Mouse (Mus musculus) adrenal gland, postnatal 14 days (tissue): ENCODE results near the gene Uba5. TPM values are rescaled to one million over a fixed set of nuclear protein-coding genes. Genes with fewer than 3 reads are reported as not detected.

Experiments
- DNase-seq: peaks from one replicate; pipeline ENCODE4 v3.0.0; 2021; ENCODE audit warnings: mixed read lengths
- total RNA-seq: library from RNA; stranded (reverse); gene quantifications from 2 replicates; pipeline ENCODE4 v1.2.3, GENCODE M21; 2021

Uba5 gene
- total RNA-seq, 1 experiment from 2014 or later, result 32.9 TPM

DNA sequence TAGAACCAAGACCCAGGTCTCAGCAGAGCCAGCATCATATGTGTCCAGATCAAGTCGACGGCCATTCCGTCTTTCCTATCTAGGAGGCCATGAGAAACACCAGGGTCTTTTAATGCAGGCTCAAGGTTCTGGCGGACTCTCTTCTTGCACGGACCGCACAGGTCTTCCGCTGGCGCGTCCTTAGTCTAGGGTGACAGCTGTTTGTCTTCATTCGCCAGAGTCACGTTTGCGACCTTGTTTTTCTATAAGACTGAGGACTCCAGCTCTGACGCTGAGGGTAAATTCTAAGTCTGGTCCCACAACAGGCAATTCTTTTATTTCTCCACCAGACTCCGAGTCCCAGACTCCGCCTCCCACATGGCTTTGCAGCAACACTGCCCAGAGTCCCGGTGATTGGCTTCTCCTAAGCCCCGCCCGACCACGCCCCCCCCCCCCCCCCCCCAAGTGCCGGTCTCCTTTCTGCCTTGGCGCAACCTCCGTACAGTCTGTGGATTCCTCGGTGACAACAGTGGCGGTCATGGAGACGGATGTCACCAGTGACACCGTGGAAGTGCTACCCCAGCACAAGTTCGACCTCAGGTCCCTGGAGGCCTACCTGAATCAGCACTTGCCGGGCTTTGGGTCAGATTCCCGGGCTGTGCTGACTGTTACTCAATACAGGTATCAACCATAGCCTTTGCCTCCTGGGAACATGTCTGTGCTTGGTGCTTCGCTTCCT is 469 bp upstream of the Uba5 start, which contains the start of gene Acad11:
TSS of gene Acad11 (plus strand) at position 134 of the 718 bp plus-strand sequence.
- DNase-seq, result peak; percentile 85

DNA sequence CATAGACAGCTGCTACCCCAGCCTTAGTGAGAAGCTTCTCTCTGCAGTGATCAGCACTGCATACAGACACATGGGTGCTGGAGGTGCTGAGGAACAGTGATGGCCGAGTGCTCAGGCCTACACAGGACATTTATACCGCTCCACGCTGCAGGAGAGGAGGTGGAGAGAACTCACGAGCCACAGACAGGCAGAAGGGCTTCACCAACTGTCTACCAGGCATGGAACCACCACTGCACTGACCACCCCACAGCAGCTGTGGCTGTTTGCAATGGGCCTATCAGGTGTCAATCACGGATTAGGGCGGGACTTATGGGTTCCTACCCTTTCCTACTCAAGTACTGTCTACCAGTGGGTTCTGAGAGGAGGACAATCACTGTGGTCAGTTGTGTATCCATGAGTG is 11.9 kb downstream of the Uba5 start:
- no peak for DNase-seq

DNA sequence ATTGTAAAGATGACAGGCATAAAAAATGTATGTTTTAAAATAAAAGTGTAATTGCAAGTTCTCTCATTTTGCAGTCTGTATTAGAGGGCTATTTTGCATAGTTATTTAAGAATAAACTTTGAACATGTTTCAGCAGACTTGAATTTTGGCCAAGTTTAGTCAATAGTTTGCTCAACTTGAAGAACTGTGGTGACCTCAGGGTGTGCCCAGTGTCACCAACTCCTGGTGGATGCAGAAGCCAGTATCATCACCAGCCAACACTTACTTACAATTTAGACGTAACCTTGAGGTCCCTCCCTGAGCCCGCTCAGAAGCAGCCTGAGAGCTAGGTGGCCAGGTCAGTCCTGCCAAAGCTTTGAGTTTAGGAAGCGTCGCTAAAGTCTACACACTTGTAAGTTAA is 19.3 kb downstream of the Uba5 start:
- peak; percentile 16 for DNase-seq

DNA sequence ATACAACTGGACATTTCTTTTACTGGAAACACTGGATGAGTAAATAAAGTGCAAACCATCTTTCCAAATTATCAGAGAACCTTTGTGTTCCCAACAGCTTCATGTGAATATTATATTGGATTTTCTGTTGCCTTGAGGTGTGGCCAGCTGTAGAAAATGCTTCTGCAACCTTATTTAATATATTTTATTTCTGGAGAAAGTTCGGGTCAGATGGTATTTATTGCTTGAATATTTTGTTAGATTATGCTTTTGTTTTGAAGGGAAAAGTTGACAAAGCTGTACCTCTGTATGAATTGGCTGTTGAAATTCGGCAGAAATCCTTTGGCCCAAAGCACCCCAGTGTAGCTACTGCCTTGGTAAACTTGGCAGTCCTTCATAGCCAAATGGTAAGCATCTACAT is 22.6 kb downstream of the Uba5 start, which contains the start of gene Gm28305:
TSS of gene Gm28305 (plus strand) at position 301 of the 400 bp plus-strand sequence.
- no peak for DNase-seq

DNA sequence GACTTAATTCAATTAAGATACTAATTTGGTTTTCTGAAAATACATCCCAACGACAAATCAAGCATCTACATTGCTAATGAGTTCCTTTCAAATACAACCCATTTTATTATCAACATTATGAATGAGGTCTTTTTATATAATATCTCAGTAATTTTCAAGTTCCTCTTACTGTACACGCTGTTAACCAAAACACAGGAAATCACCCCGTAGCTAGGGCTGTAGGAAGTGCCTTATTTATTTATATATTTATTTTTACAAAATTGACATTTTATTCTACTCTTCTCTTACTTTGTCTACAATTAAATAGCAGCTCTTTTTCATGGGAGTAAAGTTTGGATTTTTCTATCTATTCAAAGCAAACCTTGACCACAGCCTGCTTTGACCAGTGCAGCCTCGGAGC is 23.2 kb downstream of the Uba5 start:
- no peak for DNase-seq

DNA sequence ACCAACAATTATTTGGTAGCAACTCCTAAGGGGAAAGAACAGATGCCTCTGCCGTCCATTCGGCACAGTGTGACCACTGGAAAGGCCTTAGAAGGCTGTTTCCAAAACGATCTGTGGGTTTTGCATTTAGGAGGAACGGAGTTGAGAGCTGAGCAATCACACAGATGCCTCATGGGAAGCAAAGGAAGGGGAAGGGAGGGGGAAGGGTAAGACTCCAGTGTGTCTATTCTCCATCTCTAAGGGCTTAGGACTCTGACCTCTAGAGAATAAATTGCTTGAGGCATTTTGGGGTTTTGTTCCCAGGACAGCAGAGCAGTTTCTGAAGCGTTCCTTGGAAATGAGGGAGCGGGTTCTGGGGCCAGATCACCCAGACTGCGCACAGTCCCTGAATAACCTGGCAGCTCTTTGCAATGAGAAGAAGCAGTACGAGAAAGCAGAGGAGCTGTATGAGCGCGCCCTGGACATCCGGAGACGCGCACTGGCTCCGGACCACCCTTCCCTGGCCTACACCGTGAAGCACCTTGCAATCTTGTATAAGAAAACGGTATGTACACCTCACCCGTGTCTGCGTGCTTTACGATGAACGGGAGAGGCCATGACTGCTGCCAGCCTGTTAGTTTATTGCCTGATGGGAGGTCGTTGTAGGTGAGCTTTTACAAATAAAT is 23.8 kb downstream of the Uba5 start:
- DNase-seq, result no peak

GRCm38 (mm10) chr9:104038266-104038665 is 24.7 kb downstream of the Uba5 start:
- DNase-seq, result no peak

- DNase-seq, result peak; percentile 89
These were observed 27.5 kb downstream of the Uba5 start for GRCm38 (mm10) chr9:104035261-104036015.

- no peak for DNase-seq
These were observed 28.2 kb downstream of the Uba5 start for GRCm38 (mm10) chr9:104034718-104035117.

GRCm38 (mm10) chr9:104034231-104034630 is 28.7 kb downstream of the Uba5 start:
- DNase-seq, result no peak

DNA sequence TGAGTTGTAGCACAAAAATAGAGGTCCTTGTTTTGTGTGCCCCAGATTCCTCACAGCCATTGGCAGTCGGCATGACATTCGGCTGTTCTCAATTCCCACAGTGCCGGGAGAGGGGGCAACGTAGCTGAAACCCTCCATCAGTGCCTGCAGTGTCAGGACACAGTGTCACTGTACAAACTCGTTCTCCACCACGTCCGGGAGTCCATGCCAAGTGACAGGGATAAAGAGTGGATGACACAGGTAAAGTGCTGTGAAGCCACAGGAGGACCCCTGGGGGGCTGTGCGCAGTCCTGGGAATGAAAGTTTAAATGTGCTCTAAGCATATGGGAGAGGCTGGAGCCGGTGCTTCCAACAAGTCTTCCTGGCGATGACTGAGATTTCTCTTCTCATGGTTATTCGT is 33.1 kb downstream of the Uba5 start:
- DNase-seq, result no peak

- no peak for DNase-seq
These were observed 35.7 kb downstream of the Uba5 start for GRCm38 (mm10) chr9:104027186-104027585.

GRCm38 (mm10) chr9:104021026-104021425 is 41.9 kb downstream of the Uba5 start:
- DNase-seq, result no peak

- DNase-seq, result no peak
These were observed 48.4 kb downstream of the Uba5 start for GRCm38 (mm10) chr9:104014526-104014925.

DNA sequence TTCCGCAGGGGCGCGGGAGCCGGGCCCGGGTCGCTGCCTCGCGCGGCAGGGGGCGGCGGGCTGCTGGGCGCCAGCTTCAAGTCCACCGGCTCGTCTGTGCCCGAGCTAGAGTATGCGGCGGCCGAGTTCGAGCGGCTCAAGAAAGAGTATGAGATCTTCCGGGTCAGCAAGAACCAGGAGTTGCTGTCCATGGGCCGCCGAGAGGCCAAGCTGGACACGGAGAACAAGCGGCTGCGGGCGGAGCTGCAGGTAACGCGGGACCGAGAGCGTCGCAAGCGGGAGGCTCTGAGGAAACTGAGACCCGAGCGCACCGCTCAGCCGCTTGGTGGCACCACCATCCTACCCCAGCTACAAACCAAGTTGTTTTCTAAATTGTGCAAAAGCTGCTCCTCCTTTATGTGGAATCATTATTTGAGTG is 60.0 kb downstream of the Uba5 start:
- peak; percentile 82 for DNase-seq

- peak; percentile 100 for DNase-seq
These were observed 60.7 kb downstream of the Uba5 start, which contains the start of gene Nphp3 for GRCm38 (mm10) chr9:104001921-104002859. Gene Nphp3 (plus strand): TSS chr9:104002544.

- no peak for DNase-seq
These were observed 62.3 kb downstream of the Uba5 start for GRCm38 (mm10) chr9:104000601-104001000.
